Mouse (Mus musculus) gastrocnemius, adult 2 months (tissue): ENCODE measurements around the gene Pth2. TPM values are rescaled to one million over a fixed set of nuclear protein-coding genes. Genes with fewer than 3 reads are reported as not detected.
A peak's percentile ranks its signal among the peaks of the same experiment; 100 is the strongest.

Source experiments
- DNase-seq: peaks from one replicate; pipeline ENCODE4 v3.0.0; 2022
- H3K27ac ChIP-seq: fragments of 200-600 bp; 2 replicates; pipeline ENCODE4 v1.8.1; 2022; ENCODE audit warnings: mild to moderate bottlenecking
- H3K4me3 ChIP-seq: fragments of 200-600 bp; 2 replicates; pipeline ENCODE4 v1.8.1; 2022; ENCODE audit warnings: mild to moderate bottlenecking, moderate library complexity
- CTCF ChIP-seq: fragments of 200-600 bp; IDR thresholded peaks from 2 replicates; pipeline ENCODE4 v1.8.1; 2022; ENCODE audit warnings: antibody characterized with exemption, mild to moderate bottlenecking, moderate library complexity
- intact Hi-C: fragments of 180-260 bp; cut with DNase I; formaldehyde crosslinking; loops from one replicate; pipeline ENCODE4 v1.15.1; 2025
- total RNA-seq, 2 experiments: library from RNA; stranded (reverse); gene quantifications; 2 replicates each; pipeline ENCODE4 v1.2.3; 2021

Pth2 gene
- total RNA-seq, 2 experiments from 2014 or later: not detected

GRCm38 (mm10) chr7:45155590-45155989 is 25.2 kb upstream of the Pth2 start:
- peak overlapping the region; percentile 97; the same call in 1 of the 2 replicates for H3K27ac ChIP-seq
- no peak overlapping the region for H3K4me3 ChIP-seq
- DNase-seq: no peak
- intact Hi-C loops: no loop called here
- TF ChIP-seq CTCF: no peak

- intact Hi-C loops: no loop called here
- TF ChIP-seq CTCF: no peak
- no peak overlapping the region for H3K27ac ChIP-seq
- no peak overlapping the region for H3K4me3 ChIP-seq
- DNase-seq: no peak
These were observed 24.6 kb upstream of the Pth2 start for GRCm38 (mm10) chr7:45156206-45156605.

GRCm38 (mm10) chr7:45157459-45157858 is 23.3 kb upstream of the Pth2 start:
- TF ChIP-seq CTCF: no peak
- Histone ChIP-seq H3K4me3 (no peak overlapping the region), H3K27ac (no peak overlapping the region)
- no peak for DNase-seq
- intact Hi-C loops: no loop called here

GRCm38 (mm10) chr7:45158991-45159390 is 21.8 kb upstream of the Pth2 start:
- TF ChIP-seq CTCF: no peak
- intact Hi-C loops: no loop called here
- H3K27ac ChIP-seq: no peak overlapping the region
- no peak for DNase-seq
- no peak overlapping the region for H3K4me3 ChIP-seq

- no peak for TF ChIP-seq CTCF
- H3K4me3 ChIP-seq: no peak overlapping the region
- DNase-seq: no peak
- no peak overlapping the region for H3K27ac ChIP-seq
- intact Hi-C loops: no loop called here
These were observed 20.4 kb upstream of the Pth2 start for GRCm38 (mm10) chr7:45160316-45160800.

GRCm38 (mm10) chr7:45160866-45161265 is 19.9 kb upstream of the Pth2 start:
- no peak overlapping the region for H3K27ac ChIP-seq
- no peak for TF ChIP-seq CTCF
- no peak for DNase-seq
- intact Hi-C loops: no loop called here
- no peak overlapping the region for H3K4me3 ChIP-seq

- H3K4me3 ChIP-seq: peak overlapping the region; percentile 74
- DNase-seq: peak; percentile 94
- peak; percentile 86 for TF ChIP-seq CTCF
- intact Hi-C loops: loop anchor here (1.0 to 2.0 kb wide), 2 partner anchors 36 to 137 kb away; no protein-coding TSS in a partner anchor
- peak overlapping the region; percentile 60; the same call in 1 of the 2 replicates for H3K27ac ChIP-seq
These were observed 19.0 kb upstream of the Pth2 start for GRCm38 (mm10) chr7:45161612-45162473.

- H3K4me3 ChIP-seq: peak overlapping the region; percentile 74
- no peak overlapping the region for H3K27ac ChIP-seq
- intact Hi-C loops: loop anchor here (1.0 to 2.0 kb wide), 2 partner anchors 36 to 136 kb away; no protein-coding TSS in a partner anchor
- no peak for TF ChIP-seq CTCF
- no peak for DNase-seq
These were observed 18.2 kb upstream of the Pth2 start for GRCm38 (mm10) chr7:45162551-45162950.

GRCm38 (mm10) chr7:45162996-45163615 is 17.7 kb upstream of the Pth2 start:
- Histone ChIP-seq H3K4me3 (no peak overlapping the region), H3K27ac (no peak overlapping the region)
- intact Hi-C loops: loop anchor here (1.0 to 2.0 kb wide), 2 partner anchors 35 to 136 kb away; no protein-coding TSS in a partner anchor
- no peak for TF ChIP-seq CTCF
- DNase-seq: no peak

GRCm38 (mm10) chr7:45163735-45164490 is 16.9 kb upstream of the Pth2 start, which contains the start of gene Slc17a7:
Gene Slc17a7, plus strand, starts transcription at chr7:45163949.
- Histone ChIP-seq H3K4me3 (peak within 1 kb of the TSS; percentile 67), H3K27ac (no peak within 1 kb of the TSS)
- no peak for TF ChIP-seq CTCF
- peak; percentile 44 for DNase-seq
- intact Hi-C loops: loop anchor here (2.0 kb wide), 1 partner anchor 135 kb away; no protein-coding TSS in a partner anchor

GRCm38 (mm10) chr7:45164833-45165232 is 16.0 kb upstream of the Pth2 start:
- Histone ChIP-seq H3K27ac (no peak overlapping the region), H3K4me3 (no peak overlapping the region)
- intact Hi-C loops: no loop called here
- no peak for TF ChIP-seq CTCF
- DNase-seq: no peak

GRCm38 (mm10) chr7:45165701-45166100 is 15.1 kb upstream of the Pth2 start:
- no peak for DNase-seq
- Histone ChIP-seq H3K4me3 (no peak overlapping the region), H3K27ac (no peak overlapping the region)
- TF ChIP-seq CTCF: no peak
- intact Hi-C loops: no loop called here
